Mouse (Mus musculus) testis, adult 2 months (tissue): ENCODE results near the gene Gabrr1.

Experiments
- CTCF ChIP-seq: fragments of 200-500 bp; IDR thresholded peaks from 2 replicates; pipeline ENCODE4 v1.5.1; 2012; ENCODE audit warnings: low read depth, mild to moderate bottlenecking, inconsistent platforms, low read length, moderate library complexity; ENCODE audit not compliant: control insufficient read depth, insufficient read depth, insufficient replicate concordance
- POLR2A ChIP-seq: fragments of 200-500 bp; IDR thresholded peaks from 2 replicates; pipeline ENCODE4 v1.6.1; 2012; ENCODE audit warnings: low read depth, mild to moderate bottlenecking, inconsistent platforms, low read length, moderate library complexity; ENCODE audit not compliant: control insufficient read depth

DNA sequence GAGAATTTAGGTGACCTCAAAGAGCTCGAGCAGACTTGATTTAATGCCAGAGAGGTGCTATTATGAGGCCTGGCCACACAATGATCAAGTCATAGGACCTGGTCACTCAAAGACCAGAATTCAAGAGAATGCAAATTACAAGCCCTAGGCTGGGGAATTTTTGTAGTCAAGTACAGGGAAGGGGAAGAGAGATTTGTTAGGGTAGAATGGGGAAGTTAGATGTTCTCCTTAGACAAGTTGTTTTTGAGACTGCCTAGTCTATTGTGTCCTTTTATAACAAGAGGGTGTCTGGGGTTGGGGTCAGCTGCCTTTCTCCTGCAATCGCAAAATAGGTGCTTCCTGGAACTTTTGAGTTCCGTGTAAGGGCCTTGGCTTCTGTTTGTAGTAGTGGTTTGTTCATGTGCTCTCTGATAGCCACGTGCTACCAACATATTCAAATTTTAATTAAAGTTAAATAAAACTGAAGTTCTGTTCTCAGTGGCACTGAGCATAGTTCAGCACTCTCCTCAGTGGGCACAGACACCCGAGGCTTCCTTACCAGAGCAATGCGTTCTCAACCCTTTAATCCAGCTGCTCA, 33.1 kb upstream of the Gabrr1 start:
- no peak for TF ChIP-seq POLR2A
- no peak for TF ChIP-seq CTCF
